Mouse (Mus musculus) left cerebral cortex, postnatal 25 days (tissue): Measurements from ENCODE around the gene Olfr1224-ps1. TPM values are rescaled to one million over a fixed set of nuclear protein-coding genes. Genes with fewer than 3 reads are reported as not detected.
"Not testable (repeated sequence)": the region's sequence is repeated elsewhere in the genome, so short reads cannot be mapped to it uniquely, and the experiment has no call there.

Experiments
- DNase-seq, 2 experiments: peaks; one replicate each; pipeline ENCODE4 v3.0.0; 2022; ENCODE audit warnings: low spot score in 2 of 2, mixed read lengths in 1 of 2
- intact Hi-C: fragments of 180-260 bp; cut with DNase I; formaldehyde crosslinking; loops from one replicate; pipeline ENCODE4 v1.15.1; 2025
- total RNA-seq, 2 experiments: library from RNA; stranded (reverse); gene quantifications; 2 replicates each; pipeline ENCODE4 v1.2.3; 2021

The Olfr1224-ps1 gene
- not detected for total RNA-seq

GRCm38 (mm10) chr2:89163991-89164390 is at the start of gene Olfr1224-ps1:
Gene Olfr1224-ps1 (minus strand): TSS chr2:89164091.
- DNase-seq, intact Hi-C loops: not testable (repeated sequence)

- DNase-seq = no peak
- intact Hi-C loops = no loop called here
Observed at GRCm38 (mm10) chr2:89199948-89200347, 36.1 kb upstream of the Olfr1224-ps1 start, which contains the start of gene Olfr1226. Gene Olfr1226 (minus strand): TSS chr2:89200048.

GRCm38 (mm10) chr2:89196325-89196982 is 32.6 kb upstream of the Olfr1224-ps1 start:
- intact Hi-C loops = no loop called here
- no peak for DNase-seq

GRCm38 (mm10) chr2:89174569-89174968 is 10.7 kb upstream of the Olfr1224-ps1 start, which contains the start of gene Olfr1225:
Gene Olfr1225 (minus strand): TSS chr2:89174669.
- no peak for DNase-seq
- intact Hi-C loops = no loop called here

- DNase-seq, intact Hi-C loops: not testable (repeated sequence)
Observed at GRCm38 (mm10) chr2:89164711-89165110, 820 bp upstream of the Olfr1224-ps1 start.

GRCm38 (mm10) chr2:89151460-89151859 is 12.4 kb downstream of the Olfr1224-ps1 start, which contains the start of gene Olfr1223:
Gene Olfr1223 (minus strand): TSS chr2:89151560.
- intact Hi-C loops = no loop called here
- no peak for DNase-seq

DNA sequence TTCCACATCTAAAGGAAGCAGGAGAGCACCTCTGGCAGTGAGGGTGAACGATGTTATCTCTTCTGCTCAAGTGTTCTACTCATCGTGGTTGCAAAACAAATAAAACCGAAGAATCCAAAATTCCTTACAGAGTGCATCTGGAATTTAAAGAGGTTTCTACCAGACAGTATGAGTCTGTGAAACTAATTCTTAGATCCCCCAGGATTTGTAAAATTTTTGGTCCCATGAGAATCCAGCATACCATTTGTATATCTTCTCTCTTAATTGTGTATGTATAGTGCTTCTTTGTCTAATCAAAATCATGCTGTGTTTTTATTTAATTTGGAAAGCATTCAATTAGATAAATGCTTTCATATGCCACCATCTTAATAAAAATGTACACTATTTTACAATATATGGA is 30.9 kb downstream of the Olfr1224-ps1 start, which contains the start of gene Olfr1222:
Gene Olfr1222, minus strand, starts transcription at position 101 of the 400 bp plus-strand sequence.
- intact Hi-C loops = no loop called here
- no peak for DNase-seq

GRCm38 (mm10) chr2:89117183-89117582 is 46.7 kb downstream of the Olfr1224-ps1 start, which contains the start of gene Olfr1221:
Gene Olfr1221 (minus strand): TSS chr2:89117283.
- intact Hi-C loops = no loop called here

GRCm38 (mm10) chr2:89106735-89107134 is 57.2 kb downstream of the Olfr1224-ps1 start, which contains the start of gene Olfr1220:
Gene Olfr1220 (minus strand): TSS chr2:89106835.
- intact Hi-C loops = no loop called here
- DNase-seq = no peak

More at GRCm38 (mm10) chr2:89117183-89117582, 46.7 kb downstream of the Olfr1224-ps1 start, which contains the start of gene Olfr1221:
- no peak for DNase-seq

DNA sequence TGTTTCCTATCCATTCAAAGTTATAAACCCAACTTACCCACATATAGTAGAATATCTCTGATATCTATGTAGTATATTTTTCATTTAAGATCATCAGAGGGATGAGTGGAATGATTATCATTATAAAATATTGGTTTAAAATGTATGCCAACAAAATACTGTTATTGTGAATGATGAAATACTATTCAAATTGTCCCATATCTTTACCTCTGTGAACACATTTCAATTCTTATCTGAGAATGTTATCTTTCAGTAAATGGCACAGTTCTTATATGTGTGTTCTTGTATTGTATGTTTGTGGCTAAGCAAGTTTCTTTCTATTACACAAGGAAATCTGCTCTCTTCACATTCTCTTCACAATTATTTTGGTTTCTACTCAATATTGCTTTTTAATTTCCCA is 58.2 kb downstream of the Olfr1224-ps1 start:
- intact Hi-C loops = no loop called here
- no peak for DNase-seq

Other genes starting within 250 kb of the Olfr1224-ps1 start
- not detected for gene Olfr1209, start 248.9 kb downstream of the Olfr1224-ps1 start, total RNA-seq
- not detected for gene Olfr1211, start 226.0 kb downstream of the Olfr1224-ps1 start, total RNA-seq
- not detected for gene Olfr1212, start 210.1 kb downstream of the Olfr1224-ps1 start, total RNA-seq
- not detected for gene Gm13762, start 183.8 kb downstream of the Olfr1224-ps1 start, total RNA-seq
- not detected for gene Olfr1214, start 171.4 kb downstream of the Olfr1224-ps1 start, total RNA-seq
- not detected for gene Olfr1215, start 157.1 kb downstream of the Olfr1224-ps1 start, total RNA-seq
- gene Olfr1216, start 145.8 kb downstream of the Olfr1224-ps1 start, total RNA-seq = not detected
- gene Olfr1217, start 132.0 kb downstream of the Olfr1224-ps1 start, total RNA-seq = not detected
- gene Olfr1218, start 102.9 kb downstream of the Olfr1224-ps1 start, total RNA-seq = not detected
- gene Olfr1219, start 80.6 kb downstream of the Olfr1224-ps1 start, total RNA-seq = not detected
- not detected for gene Olfr1220, start 57.3 kb downstream of the Olfr1224-ps1 start, total RNA-seq
- not detected for gene Olfr1221, start 46.8 kb downstream of the Olfr1224-ps1 start, total RNA-seq
- not detected for gene Olfr1222, start 31.0 kb downstream of the Olfr1224-ps1 start, total RNA-seq
- gene Olfr1223, start 12.5 kb downstream of the Olfr1224-ps1 start, total RNA-seq = not detected
- not detected for gene Olfr1225, start 10.6 kb upstream of the Olfr1224-ps1 start, total RNA-seq
- not detected for gene Olfr1226, start 36.0 kb upstream of the Olfr1224-ps1 start, total RNA-seq
- not detected for gene Olfr1228, start 90.0 kb upstream of the Olfr1224-ps1 start, total RNA-seq
- not detected for gene Olfr1229, start 123.9 kb upstream of the Olfr1224-ps1 start, total RNA-seq
- gene Olfr1230, start 133.2 kb upstream of the Olfr1224-ps1 start, total RNA-seq = not detected
- not detected for gene Olfr1231, start 143.0 kb upstream of the Olfr1224-ps1 start, total RNA-seq
- not detected for gene Olfr1232, start 165.6 kb upstream of the Olfr1224-ps1 start, total RNA-seq
- not detected for gene Olfr1233, start 178.3 kb upstream of the Olfr1224-ps1 start, total RNA-seq
- not detected for gene Olfr1234, start 200.8 kb upstream of the Olfr1224-ps1 start, total RNA-seq
- gene Olfr1238, start 245.6 kb upstream of the Olfr1224-ps1 start, total RNA-seq = not detected